In genomic region chr11:96821956-96822355, GRCm38 (mm10) we compare ENCODE assay signal across 21 mouse cellular contexts. TPM values are rescaled to one million over a fixed set of nuclear protein-coding genes. Genes with fewer than 3 reads are reported as not detected.
A peak's percentile ranks its signal among the peaks of the same experiment; 100 is the strongest.
DNase-seq lines count a peak whose midpoint lies in the region; TF ChIP-seq lines count a peak whose summit lies in the region.
"Had no signal": no experiment of that assay in that cellular context is flagged by ENCODE, and none has a peak within 500 bp of the region (broad histone marks: within the 10 kb centered on the region; RNA-seq: fewer than 3 reads in every experiment).

No protein-coding gene starts in this region.

- peak overlapping the region; percentile 80 for H3K4me2 ChIP-seq in CH12.LX (ENCODE audit: insufficient read depth, low read depth, poor library complexity, severe bottlenecking)
- H3K4me2 ChIP-seq: heart, embryonic 11.5 days; limb, embryonic 12.5 days; lung, embryonic 15.5 days had no signal

- peak; percentile 44 for DNase-seq in cerebellum, adult 11-12 months
- no peak for DNase-seq in cerebellum, postnatal 14 days
- DNase-seq in layer of hippocampus, adult 2 months (ENCODE audit: low spot score in 2 of 2) = no peak
- DNase-seq in layer of hippocampus, adult 9-11 months = no peak
- peak; percentile 45 for DNase-seq in CH12.LX (ENCODE audit: extremely low read depth)
- no peak for DNase-seq in heart, postnatal 10 days
- DNase-seq in ovary, adult 18-20 months (ENCODE audit: low spot score) = no peak
- DNase-seq: cerebellum, adult 9-11 months; kidney, adult 18-20 months; kidney, postnatal 10 days; right cerebral cortex, postnatal 25 days; thymus, postnatal 14 days had no signal

- peak overlapping the region; percentile 73; the same call in 1 of the 2 replicates for H3K4me3 ChIP-seq in layer of hippocampus, adult 2 months
- peak overlapping the region; percentile 50 to 74 (median 67) for H3K4me3 ChIP-seq in CH12.LX (replicated peaks in 1 of 3; ENCODE audit: low read depth in 2 of 3, low read length in 2 of 3, poor library complexity in 1 of 3)
- H3K4me3 ChIP-seq in bone marrow macrophage, adult 2 months (ENCODE audit: insufficient read depth, low read length) = peak overlapping the region; percentile 24
- H3K4me3 ChIP-seq: forebrain, embryonic 13.5 days; limb, embryonic 12.5 days; lung, embryonic 15.5 days had no signal

- peak overlapping the region; percentile 100 for H3K9ac ChIP-seq in CH12.LX (ENCODE audit: insufficient read depth, low read depth)
- H3K9ac ChIP-seq: limb, embryonic 12.5 days; liver, embryonic 14.5 days; lung, embryonic 15.5 days had no signal

- TF ChIP-seq CTCF in layer of hippocampus, adult 2 months (conservative IDR thresholded peaks at IDR 0.05) = no peak
- no peak for TF ChIP-seq CTCF in CH12.LX (conservative IDR thresholded peaks at IDR 0.05 in 1 of 2, IDR thresholded peaks at IDR 0.05 in 1 of 2; ENCODE audit: low read depth in 2 of 2, low read length in 2 of 2)
- no peak for TF ChIP-seq CTCF in bone marrow macrophage, adult 2 months (IDR thresholded peaks at IDR 0.05; ENCODE audit: low read depth, low read length)

- TF ChIP-seq EP300 in CH12.LX (IDR thresholded peaks at IDR 0.05; ENCODE audit: low read length) = no peak

- TF ChIP-seq POLR2A in CH12.LX (IDR thresholded peaks at IDR 0.05; ENCODE audit: low read depth, low read length) = no peak
- TF ChIP-seq POLR2A in bone marrow macrophage, adult 2 months (IDR thresholded peaks at IDR 0.05; ENCODE audit: borderline replicate concordance, low read depth, low read length) = no peak

- peaks cover 59 to 73% of the 10 kb centered on the region in 2 experiments for H3K36me3 ChIP-seq in CH12.LX (replicated peaks in 1 of 2; ENCODE audit: control insufficient read depth in 1 of 2, insufficient read depth in 1 of 2, low read length in 1 of 2)

- H3K9me3 ChIP-seq in CH12.LX (replicated peaks; ENCODE audit: low read length) = no peaks in the 10 kb centered on the region
- H3K9me3 ChIP-seq: forebrain, embryonic 13.5 days; G1E; limb, embryonic 12.5 days; lung, embryonic 15.5 days; midbrain, embryonic 10.5 days had no signal

- dilution Hi-C loops in CH12.LX (cut with MboI; ENCODE audit: extremely low pct_ligation_motif_present, extremely low pct_unique_long_range_greater_than_20kb, low sequenced_read_pairs) = no loop called here

- intact Hi-C loops in heart, postnatal 10 days (cut with DNase I) = no loop called here

- peaks cover 40 to 76% of the 10 kb centered on the region in 2 experiments for H3K4me1 ChIP-seq in CH12.LX (ENCODE audit: control insufficient read depth in 1 of 2, insufficient read depth in 2 of 2)
- H3K4me1 ChIP-seq in bone marrow macrophage, adult 2 months (ENCODE audit: control insufficient read depth, insufficient read depth, low read length) = peaks cover 44% of the 10 kb centered on the region

- peaks cover 86% of the 10 kb centered on the region for H3K79me2 ChIP-seq in CH12.LX (replicated peaks; ENCODE audit: control insufficient read depth, extremely low read depth, insufficient read depth, poor library complexity, severe bottlenecking)

- no peaks in the 10 kb centered on the region for H3K27me3 ChIP-seq in CH12.LX (replicated peaks)
- H3K27me3 ChIP-seq: forebrain, embryonic 13.5 days; limb, embryonic 12.5 days; lung, embryonic 15.5 days had no signal

- peak overlapping the region; percentile 97 for H3K27ac ChIP-seq in layer of hippocampus, adult 2 months
- H3K27ac ChIP-seq in CH12.LX (ENCODE audit: insufficient read depth, low read depth) = peak overlapping the region; percentile 94
- H3K27ac ChIP-seq in bone marrow macrophage, adult 2 months (ENCODE audit: insufficient read depth, low read depth, low read length) = peak overlapping the region; percentile 34; the same call in 1 of the 2 replicates
- H3K27ac ChIP-seq: forebrain, embryonic 13.5 days; limb, embryonic 12.5 days; liver, embryonic 14.5 days; lung, embryonic 15.5 days; midbrain, embryonic 10.5 days had no signal

- in situ Hi-C loops in CH12.LX (cut with MboI; ENCODE audit: low pct_ligation_motif_present, low pct_unique_long_range_greater_than_20kb, low sequenced_read_pairs) = no loop called here

- no peak for TF ChIP-seq RAD21 in CH12.LX (IDR thresholded peaks at IDR 0.05; ENCODE audit: low read depth, low read length)

TF ChIP-seq in CH12.LX, 34 proteins besides CTCF, POLR2A, EP300 and RAD21:
- TF ChIP-seq USF2 (conservative IDR thresholded peaks at IDR 0.05; ENCODE audit: low read depth, low read length) (no peak), NELFE (IDR thresholded peaks at IDR 0.05; ENCODE audit: low read depth, low read length) (no peak), CHD1 (IDR thresholded peaks at IDR 0.05; ENCODE audit: low read depth, low read length) (peak; percentile 93), GABPA (IDR thresholded peaks at IDR 0.05; ENCODE audit: insufficient replicate concordance, low read depth, low read length) (no peak), CHD2 (IDR thresholded peaks at IDR 0.05; ENCODE audit: low read length) (no peak), TCF12 (IDR thresholded peaks at IDR 0.05; ENCODE audit: low read depth, low read length) (peak; percentile 47; the same call in 1 of the 2 replicates), MYC (IDR thresholded peaks at IDR 0.05; ENCODE audit: low read depth, low read length) (no peak), ELF1 (IDR thresholded peaks at IDR 0.05; ENCODE audit: low read depth, low read length) (0 out of 2 replicates have a peak, but pooled peaks have one; percentile 16), MXI1 (IDR thresholded peaks at IDR 0.05; ENCODE audit: low read depth, low read length) (peak; percentile 55; the same call in 1 of the 2 replicates)

RNA-seq across cellular contexts. Expression of gene Nfe2l1, which starts 7.8 kb away (rescaled TPM):
- 100 to 1,000 TPM; 221 to 229 TPM for total RNA-seq in layer of hippocampus, adult 2 months (2021)
- total RNA-seq in CH12.LX (2012; rRNA removed) = 113 and 169 TPM in 2 replicates
- 61.1 and 77.7 TPM in 2 replicates for total RNA-seq in CH12.LX (2014; rRNA removed)
- polyA plus RNA-seq in CH12.LX (2012; ENCODE audit: insufficient read length, low read depth) = 145 and 182 TPM in 2 replicates
- 105 and 106 TPM in 2 replicates for polyA plus RNA-seq in bone marrow macrophage, adult 2 months (2012; ENCODE audit: insufficient read depth, insufficient read length, missing spikeins)
- 100 to 1,000 TPM; 302 to 348 TPM for total RNA-seq in heart, postnatal 10 days (2021)

RNA-seq across cellular contexts. Expression of gene Copz2, which starts 27.7 kb away (rescaled TPM):
- total RNA-seq in layer of hippocampus, adult 2 months (2021) = 1 to 10 TPM; 5.9 to 7.0 TPM
- 1.3 and 4.1 TPM in 2 replicates for total RNA-seq in CH12.LX (2012; rRNA removed)
- 0.28 and 0.35 TPM in 2 replicates for total RNA-seq in CH12.LX (2014; rRNA removed)
- polyA plus RNA-seq in CH12.LX (2012; ENCODE audit: insufficient read length, low read depth) = 0.87 and 0.99 TPM in 2 replicates
- polyA plus RNA-seq in bone marrow macrophage, adult 2 months (2012; ENCODE audit: insufficient read depth, insufficient read length, missing spikeins) = 20.2 and 24.7 TPM in 2 replicates
- 10 to 100 TPM; 43.8 to 50.3 TPM for total RNA-seq in heart, postnatal 10 days (2021)
- polyA plus RNA-seq: activated CD4-positive, CD25-positive, alpha-beta regulatory T cell, adult 4 months had no signal

RNA-seq across cellular contexts. Expression of gene Cbx1, which starts 33.0 kb away (rescaled TPM):
- 10 to 100 TPM; 44.6 to 47.4 TPM for total RNA-seq in layer of hippocampus, adult 2 months (2021)
- 144 and 163 TPM in 2 replicates for total RNA-seq in CH12.LX (2012; rRNA removed)
- total RNA-seq in CH12.LX (2014; rRNA removed) = 115 and 138 TPM in 2 replicates
- 223 and 251 TPM in 2 replicates for polyA plus RNA-seq in CH12.LX (2012; ENCODE audit: insufficient read length, low read depth)
- polyA plus RNA-seq in bone marrow macrophage, adult 2 months (2012; ENCODE audit: insufficient read depth, insufficient read length, missing spikeins) = 51.4 and 57.5 TPM in 2 replicates
- total RNA-seq in heart, postnatal 10 days (2021) = 10 to 100 TPM; 46.2 to 59.2 TPM

RNA-seq across cellular contexts. Expression of gene Snx11, which starts 44.6 kb away (rescaled TPM):
- 10 to 100 TPM; 52.5 to 56.7 TPM for total RNA-seq in layer of hippocampus, adult 2 months (2021)
- total RNA-seq in CH12.LX (2012; rRNA removed) = 153 and 173 TPM in 2 replicates
- total RNA-seq in CH12.LX (2014; rRNA removed) = 244 and 246 TPM in 2 replicates
- 208 and 217 TPM in 2 replicates for polyA plus RNA-seq in CH12.LX (2012; ENCODE audit: insufficient read length, low read depth)
- 37.0 and 37.8 TPM in 2 replicates for polyA plus RNA-seq in bone marrow macrophage, adult 2 months (2012; ENCODE audit: insufficient read depth, insufficient read length, missing spikeins)
- 10 to 100 TPM; 14.6 to 15.1 TPM for total RNA-seq in heart, postnatal 10 days (2021)

Comparison
In these comparisons a context has a peak if more than half of its experiments do, and no peak if none do; other contexts are left out.
1. DNase-seq: peak in cerebellum, adult 11-12 months (single experiment) and CH12.LX (single experiment); none in cerebellum, postnatal 14 days (0 of 2), layer of hippocampus, adult 2 months (0 of 2), layer of hippocampus, adult 9-11 months (single experiment), heart, postnatal 10 days (0 of 2) and ovary, adult 18-20 months (single experiment).
2. H3K27ac ChIP-seq: peak in every context shown above with its lines; median percentile 97 in layer of hippocampus, adult 2 months; 94 in CH12.LX; 34 in bone marrow macrophage, adult 2 months.
3. RNA of gene Copz2, which starts 27.7 kb away (total RNA-seq): 43.8 to 50.3 TPM in heart, postnatal 10 days; 5.9 to 7.0 TPM in layer of hippocampus, adult 2 months and 0.28 to 4.1 TPM in CH12.LX; every median in the first group is over 4 times any median in the second.
4. Peak in every context shown above with its lines, with median percentiles within 50 percentile points of each other: H3K4me3 ChIP-seq.